Comparison of ENCODE assay signal across 9 mouse cellular contexts in genomic region chr4:136621336-136621735, GRCm38 (mm10). TPM values are rescaled to one million over a fixed set of nuclear protein-coding genes. Genes with fewer than 3 reads are reported as not detected.
DNase-seq lines count a peak whose midpoint lies in the region; ATAC-seq and TF ChIP-seq lines count a peak whose summit lies in the region.
"Had no signal": no experiment of that assay in that cellular context is flagged by ENCODE, and none has a peak within 500 bp of the region (broad histone marks: within the 10 kb centered on the region; RNA-seq: fewer than 3 reads in every experiment).

No protein-coding gene starts in this region.

- no peaks in the 10 kb centered on the region for H3K36me3 ChIP-seq in midbrain, embryonic 11.5 days (ENCODE audit: control insufficient read depth, insufficient read depth, low read length)
- no peaks in the 10 kb centered on the region for H3K36me3 ChIP-seq in midbrain, embryonic 10.5 days
- H3K36me3 ChIP-seq in forebrain, embryonic 16.5 days (ENCODE audit: control insufficient read depth, insufficient read depth), result no peaks in the 10 kb centered on the region

- H3K4me1 ChIP-seq in midbrain, embryonic 11.5 days (ENCODE audit: control insufficient read depth, insufficient read depth, low read length), result 0 out of 2 replicates have a peak, but pooled peaks cover 2% of the 10 kb centered on the region
- peaks cover 21% of the 10 kb centered on the region for H3K4me1 ChIP-seq in midbrain, embryonic 10.5 days
- no peaks in the 10 kb centered on the region for H3K4me1 ChIP-seq in bone marrow, adult 2 months (ENCODE audit: control insufficient read depth, insufficient read depth, low read length)
- no peaks in the 10 kb centered on the region for H3K4me1 ChIP-seq in forebrain, embryonic 16.5 days (replicated peaks; ENCODE audit: control insufficient read depth, insufficient read depth, low read length)

- no peak for TF ChIP-seq POLR2A in bone marrow, adult 2 months (IDR thresholded peaks at IDR 0.05; ENCODE audit: borderline replicate concordance, control insufficient read depth, low read depth, low read length)

- no peak overlapping the region for H3K27ac ChIP-seq in midbrain, embryonic 11.5 days (ENCODE audit: low read depth, low read length)
- H3K27ac ChIP-seq in midbrain, embryonic 10.5 days (replicated peaks), result no peak overlapping the region
- H3K27ac ChIP-seq in bone marrow, adult 2 months (ENCODE audit: control insufficient read depth, insufficient read depth, low read depth, low read length, poor library complexity), result no peak overlapping the region
- no peak overlapping the region for H3K27ac ChIP-seq in forebrain, embryonic 16.5 days (ENCODE audit: low read length)

- ATAC-seq in frontal cortex, adult (ENCODE audit: low TSS enrichment), result peak; percentile 50; the same call in 1 of the 2 replicates
- no peak for ATAC-seq in midbrain, embryonic 11.5 days (ENCODE audit: low FRiP score)
- 0 out of 2 replicates have a peak, but pooled peaks have one; percentile 36 for ATAC-seq in forebrain, embryonic 16.5 days

- H3K9me3 ChIP-seq in midbrain, embryonic 11.5 days (ENCODE audit: control insufficient read depth, low read length), result no peaks in the 10 kb centered on the region
- H3K9me3 ChIP-seq in midbrain, embryonic 10.5 days (replicated peaks), result no peaks in the 10 kb centered on the region
- no peaks in the 10 kb centered on the region for H3K9me3 ChIP-seq in forebrain, embryonic 16.5 days (ENCODE audit: control insufficient read depth, low read length)

- no peak for DNase-seq in frontal cortex, postnatal 14 days (ENCODE audit: low spot score in 2 of 2)
- DNase-seq in midbrain, embryonic 11.5 days (ENCODE audit: low spot score, missing footprints), result peak; percentile 97
- DNase-seq in midbrain, embryonic 10.5 days (ENCODE audit: low spot score), result no peak
- peak; percentile 79 for DNase-seq in lung, postnatal 36 days
- DNase-seq in ovary, postnatal 10 days (ENCODE audit: low spot score), result no peak

- no peak overlapping the region for H3K9ac ChIP-seq in midbrain, embryonic 11.5 days (ENCODE audit: low read length)
- H3K9ac ChIP-seq in forebrain, embryonic 16.5 days (replicated peaks; ENCODE audit: low read depth, low read length), result no peak overlapping the region

- peak; percentile 46 for TF ChIP-seq CTCF in bone marrow, adult 2 months (IDR thresholded peaks at IDR 0.05; ENCODE audit: control insufficient read depth, insufficient read depth, low read length)

- H3K27me3 ChIP-seq in midbrain, embryonic 11.5 days (ENCODE audit: control insufficient read depth, insufficient read depth, low read length), result no peaks in the 10 kb centered on the region
- peaks cover 12% of the 10 kb centered on the region; the same call in 1 of the 2 replicates for H3K27me3 ChIP-seq in midbrain, embryonic 10.5 days (ENCODE audit: low read depth, poor library complexity, severe bottlenecking)
- H3K27me3 ChIP-seq in forebrain, embryonic 16.5 days (replicated peaks; ENCODE audit: control insufficient read depth, insufficient read depth, low read length), result no peaks in the 10 kb centered on the region

- H3K4me3 ChIP-seq in midbrain, embryonic 11.5 days (ENCODE audit: low read depth, low read length), result no peak overlapping the region
- no peak overlapping the region for H3K4me3 ChIP-seq in midbrain, embryonic 10.5 days
- no peak overlapping the region for H3K4me3 ChIP-seq in bone marrow, adult 2 months (replicated peaks; ENCODE audit: control insufficient read depth, low read depth, low read length)
- no peak overlapping the region for H3K4me3 ChIP-seq in forebrain, embryonic 16.5 days (replicated peaks; ENCODE audit: low read length)

- 4% methylated on average over 1 of the region's 1 CpGs for WGBS in midbrain, embryonic 11.5 days
- 3% methylated on average over 1 of the region's 1 CpGs for WGBS in midbrain, embryonic 10.5 days
- 3% methylated on average over 1 of the region's 1 CpGs for WGBS in bone marrow, adult 2 months
- 0% methylated on average over 1 of the region's 1 CpGs for WGBS in forebrain, embryonic 16.5 days

- no peak overlapping the region for H3K4me2 ChIP-seq in midbrain, embryonic 11.5 days
- H3K4me2 ChIP-seq in forebrain, embryonic 16.5 days (ENCODE audit: low read length), result no peak overlapping the region

RNA-seq across cellular contexts. Expression of gene Lactbl1, which starts 1.1 kb away (rescaled TPM):
- 0.06 TPM in 1 of 2 replicates, not detected in the other for polyA plus RNA-seq in midbrain, embryonic 11.5 days (2014; fragmentation: Nextera tagmentation; extraction: Ambion mirVana)
- 0.06 TPM in 1 of 2 replicates, not detected in the other for polyA plus RNA-seq in midbrain, embryonic 10.5 days (2016; fragmentation: Nextera tagmentation; extraction: Ambion mirVana)
- polyA plus RNA-seq in bone marrow, adult 2 months (2011; ENCODE audit: insufficient read depth, insufficient read length, low replicate concordance, missing spikeins), result not detected in 2 replicates
- polyA plus RNA-seq in forebrain, embryonic 16.5 days (2015; fragmentation: Nextera tagmentation; extraction: Ambion mirVana), result 0.06 TPM in 1 of 2 replicates, not detected in the other

RNA-seq across cellular contexts. Expression of gene Tex46, which starts 11.1 kb away (rescaled TPM):
- not detected in 2 replicates for polyA plus RNA-seq in midbrain, embryonic 11.5 days (2014; fragmentation: Nextera tagmentation; extraction: Ambion mirVana)
- polyA plus RNA-seq in midbrain, embryonic 10.5 days (2016; fragmentation: Nextera tagmentation; extraction: Ambion mirVana), result not detected in 2 replicates
- not detected in 2 replicates for polyA plus RNA-seq in bone marrow, adult 2 months (2011; ENCODE audit: insufficient read depth, insufficient read length, low replicate concordance, missing spikeins)
- not detected in 2 replicates for polyA plus RNA-seq in forebrain, embryonic 16.5 days (2015; fragmentation: Nextera tagmentation; extraction: Ambion mirVana)
- polyA plus RNA-seq: stomach, embryonic 14.5 days had no signal

RNA-seq across cellular contexts. Expression of gene Kdm1a, which starts 18.8 kb away (rescaled TPM):
- polyA plus RNA-seq in midbrain, embryonic 11.5 days (2014; fragmentation: Nextera tagmentation; extraction: Ambion mirVana), result 89.6 and 92.3 TPM in 2 replicates
- 51.4 and 55.2 TPM in 2 replicates for polyA plus RNA-seq in midbrain, embryonic 10.5 days (2016; fragmentation: Nextera tagmentation; extraction: Ambion mirVana)
- polyA plus RNA-seq in bone marrow, adult 2 months (2011; ENCODE audit: insufficient read depth, insufficient read length, low replicate concordance, missing spikeins), result 21.5 and 26.4 TPM in 2 replicates
- polyA plus RNA-seq in forebrain, embryonic 16.5 days (2015; fragmentation: Nextera tagmentation; extraction: Ambion mirVana), result 82.2 and 87.4 TPM in 2 replicates

Comparison
In these comparisons a context has a peak if more than half of its experiments do, and no peak if none do; other contexts are left out.
1. DNase-seq: peak in midbrain, embryonic 11.5 days (single experiment) and lung, postnatal 36 days (single experiment); none in frontal cortex, postnatal 14 days (0 of 2), midbrain, embryonic 10.5 days (single experiment) and ovary, postnatal 10 days (single experiment).